Mouse (Mus musculus) stomach, postnatal 0 days (tissue): ENCODE measurements around the gene Adgrl2. TPM values are rescaled to one million over a fixed set of nuclear protein-coding genes. Genes with fewer than 3 reads are reported as not detected.

Source experiments
- ATAC-seq: fragments of 200-750 bp; cut with Nextera tagmentation; 2 replicates; pipeline ENCODE4 v1.8.0; 2017; ENCODE audit not compliant: low FRiP score, low TSS enrichment
- DNase-seq: peaks from one replicate; pipeline ENCODE4 v3.0.0-alpha.2; 2016; ENCODE audit warnings: low spot score
- H3K27ac ChIP-seq: fragments of 300-500 bp; sonication (generic); replicated peaks from 2 replicates; pipeline ENCODE4 v1.5.1; 2014; ENCODE audit warnings: mild to moderate bottlenecking, control low read depth
- H3K27me3 ChIP-seq: fragments of 300-500 bp; sonication (generic); 2 replicates; pipeline ENCODE4 v1.6.1; 2014; ENCODE audit warnings: low read length; ENCODE audit not compliant: control insufficient read depth, insufficient read depth
- H3K36me3 ChIP-seq: fragments of 300-500 bp; sonication (generic); 2 replicates; pipeline ENCODE4 v1.6.1; 2014; ENCODE audit warnings: low read length, mixed read lengths; ENCODE audit not compliant: control insufficient read depth, insufficient read depth
- H3K4me1 ChIP-seq: fragments of 300-500 bp; sonication (generic); replicated peaks from 2 replicates; pipeline ENCODE4 v1.6.1; 2014; ENCODE audit warnings: antibody characterized with exemption; ENCODE audit not compliant: control insufficient read depth, insufficient read depth
- H3K4me2 ChIP-seq: fragments of 300-500 bp; sonication (generic); replicated peaks from 2 replicates; pipeline ENCODE4 v1.6.1; 2014; ENCODE audit warnings: low read depth, mild to moderate bottlenecking, control low read depth, moderate library complexity
- H3K4me3 ChIP-seq: fragments of 300-500 bp; sonication (generic); 2 replicates; pipeline ENCODE4 v1.5.1; 2014; ENCODE audit warnings: low read depth, low read length, control low read depth
- H3K9ac ChIP-seq: fragments of 300-500 bp; sonication (generic); 2 replicates; pipeline ENCODE4 v1.6.1; 2014; ENCODE audit warnings: mild to moderate bottlenecking, low read length, control low read depth, mixed read lengths
- H3K9me3 ChIP-seq: fragments of 300-500 bp; sonication (generic); 2 replicates; pipeline ENCODE4 v1.6.1; 2016; ENCODE audit warnings: low read length; ENCODE audit not compliant: control insufficient read depth
- CTCF ChIP-seq: IDR thresholded peaks from 2 replicates; pipeline ENCODE4 v1.5.1; 2016; ENCODE audit warnings: antibody characterized with exemption, low read depth, mild to moderate bottlenecking, moderate library complexity
- EP300 ChIP-seq: optimal IDR thresholded peaks from 2 replicates; pipeline ENCODE3; 2016; ENCODE audit warnings: antibody characterized with exemption
- WGBS: fragments of 180-500 bp; shearing (Covaris S2); extraction: QIAGEN DNeasy Blood & Tissue Kit; methylation state at CpG from one replicate; pipeline ENCODE4 v1.1.7; 2014; 5-methylcytosine and 5-hydroxymethylcytosine counted together
- polyA plus RNA-seq: library from polyadenylated mRNA; unstranded; fragments of >200 nt; fragmentation: Nextera tagmentation; extraction: Ambion mirVana; gene quantifications from 2 replicates; pipeline ENCODE4 v1.2.1, GENCODE M21; 2015

Gene Adgrl2
- polyA plus RNA-seq, 1 experiment from 2014 or later, result 34.3 TPM

- H3K9me3 ChIP-seq, result no peaks in the 10 kb centered on the region
- H3K4me2 ChIP-seq, result no peak overlapping the region
- no peaks in the 10 kb centered on the region for H3K27me3 ChIP-seq
- H3K4me1 ChIP-seq, result no peaks in the 10 kb centered on the region; the same call in 1 of the 2 replicates
- H3K9ac ChIP-seq, result no peak overlapping the region
- H3K36me3 ChIP-seq, result no peaks in the 10 kb centered on the region
- no peak overlapping the region for H3K4me3 ChIP-seq
- ATAC-seq, result peak; percentile 71
- H3K27ac ChIP-seq, result no peak overlapping the region
- WGBS, result 43% methylated on average over 8 of the region's 8 CpGs
- no peak for TF ChIP-seq CTCF
- no peak for TF ChIP-seq EP300
- no peak for DNase-seq
Observed at GRCm38 (mm10) chr3:149001364-149001763, 11.0 kb upstream of the Adgrl2 start.

- WGBS, result 64% methylated on average over 10 of the region's 10 CpGs
- no peak for DNase-seq
- no peak overlapping the region for H3K4me2 ChIP-seq
Observed at GRCm38 (mm10) chr3:148998661-148999060, 8.3 kb upstream of the Adgrl2 start.

GRCm38 (mm10) chr3:148991056-148991455 is 701 bp upstream of the Adgrl2 start:
- no peak overlapping the region; the same call in 1 of the 2 replicates for H3K9ac ChIP-seq

More at GRCm38 (mm10) chr3:148998661-148999060, 8.3 kb upstream of the Adgrl2 start:
- Histone ChIP-seq H3K27ac (no peak overlapping the region), H3K9ac (no peak overlapping the region), H3K4me3 (no peak overlapping the region), H3K27me3 (no peaks in the 10 kb centered on the region), H3K4me1 (no peaks in the 10 kb centered on the region), H3K9me3 (no peaks in the 10 kb centered on the region), H3K36me3 (no peaks in the 10 kb centered on the region)
- no peak for ATAC-seq
- TF ChIP-seq CTCF (no peak), EP300 (no peak)

GRCm38 (mm10) chr3:148989818-148990530 is 381 bp downstream of the Adgrl2 start:
- peak overlapping the region; percentile 86 for H3K9ac ChIP-seq
- ATAC-seq (peak; percentile 63), DNase-seq (peak; percentile 81)
- H3K4me3 ChIP-seq, result peak overlapping the region; percentile 95
- no peaks in the 10 kb centered on the region for H3K4me1 ChIP-seq
- H3K4me2 ChIP-seq, result peak overlapping the region; percentile 91
- no peaks in the 10 kb centered on the region for H3K9me3 ChIP-seq
- no peaks in the 10 kb centered on the region for H3K27me3 ChIP-seq
- TF ChIP-seq EP300, result no peak
- no peak for TF ChIP-seq CTCF
- no peaks in the 10 kb centered on the region for H3K36me3 ChIP-seq
- peak overlapping the region; percentile 95 for H3K27ac ChIP-seq
- WGBS, result 0% methylated on average over 28 of the region's 68 CpGs

More at GRCm38 (mm10) chr3:148991056-148991455, 701 bp upstream of the Adgrl2 start:
- TF ChIP-seq EP300, result no peak
- no peak for TF ChIP-seq CTCF
- ATAC-seq, result no peak
- no peaks in the 10 kb centered on the region for H3K4me1 ChIP-seq
- H3K4me3 ChIP-seq, result peak overlapping the region; percentile 95
- H3K9me3 ChIP-seq, result no peaks in the 10 kb centered on the region
- H3K27ac ChIP-seq, result no peak overlapping the region
- no peaks in the 10 kb centered on the region for H3K36me3 ChIP-seq
- WGBS, result 8% methylated on average over 8 of the region's 8 CpGs
- no peaks in the 10 kb centered on the region for H3K27me3 ChIP-seq
- DNase-seq, result no peak
- peak overlapping the region; percentile 91 for H3K4me2 ChIP-seq

- Histone ChIP-seq H3K9ac (peak overlapping the region; percentile 86), H3K4me2 (peak overlapping the region; percentile 91), H3K36me3 (no peaks in the 10 kb centered on the region), H3K27ac (peak overlapping the region; percentile 95), H3K27me3 (no peaks in the 10 kb centered on the region), H3K4me3 (peak overlapping the region; percentile 95), H3K9me3 (no peaks in the 10 kb centered on the region), H3K4me1 (no peaks in the 10 kb centered on the region)
- no peak for TF ChIP-seq EP300
- DNase-seq (peak; percentile 90), ATAC-seq (peak; percentile 90)
- WGBS, result under 1% methylated on average over 59 of the region's 75 CpGs
Observed at GRCm38 (mm10) chr3:148988996-148989817, 1.1 kb downstream of the Adgrl2 start.
